Mouse (Mus musculus): ENCODE measurements at regions not wholly inside any gene's neighbourhood (a gene's known extent, or its start where the extent isn't known, plus 50 kb on each side); places are given as distances from the start of the nearest gene placed in this dataset.

DNA sequence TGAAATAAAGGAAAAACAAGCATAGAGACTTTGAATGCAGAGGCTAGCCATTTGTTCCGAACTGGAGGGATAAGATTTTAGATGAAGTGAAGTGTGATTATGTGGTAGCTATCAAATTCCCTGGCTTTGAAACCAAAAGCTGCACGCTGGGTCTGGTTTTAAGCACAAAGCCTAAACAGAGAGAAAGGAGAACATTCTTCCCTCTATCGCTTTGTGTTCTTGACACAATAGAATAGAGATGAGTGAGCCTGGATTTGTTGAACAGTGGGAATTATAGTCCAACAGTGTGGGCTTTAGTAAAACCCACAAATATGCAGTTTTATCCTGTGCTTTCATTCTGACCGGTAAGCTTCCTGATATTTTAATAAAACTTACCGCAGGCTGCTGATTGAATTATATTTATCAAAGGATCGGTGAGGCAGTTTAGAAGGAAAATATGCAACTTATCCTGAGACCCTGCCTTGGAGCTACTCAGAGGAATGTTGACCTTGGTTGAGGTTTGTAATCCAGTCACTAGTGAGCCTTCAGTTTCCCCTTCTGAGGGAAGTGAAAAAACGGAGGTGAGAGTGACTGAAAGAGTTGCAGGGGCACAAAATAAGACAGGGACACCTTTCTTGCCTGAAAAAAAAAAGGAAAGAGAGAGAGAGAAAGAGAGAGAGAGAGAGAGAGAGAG, 481.7 kb upstream of the Tenm4 start:
- Histone ChIP-seq H3K4me2 (replicated peaks) (peak overlapping the region; percentile 48), H3K4me3 (replicated peaks) (peak overlapping the region; percentile 34), H3K27ac (replicated peaks) (no peak overlapping the region), H3K36me3 (no peaks in the 10 kb centered on the region), H3K9me3 (replicated peaks) (no peaks in the 10 kb centered on the region), H3K9ac (no peak overlapping the region), H3K27me3 (no peaks in the 10 kb centered on the region), H3K4me1 (peaks cover 12% of the 10 kb centered on the region; the same call in 1 of the 2 replicates)
- 8% methylated on average over 7 of the region's 7 CpGs for WGBS
- ATAC-seq (ENCODE audit: insufficient number of reproducible peaks, low FRiP score, low TSS enrichment, low read depth), result no peak; the same call in 1 of the 2 replicates

DNA sequence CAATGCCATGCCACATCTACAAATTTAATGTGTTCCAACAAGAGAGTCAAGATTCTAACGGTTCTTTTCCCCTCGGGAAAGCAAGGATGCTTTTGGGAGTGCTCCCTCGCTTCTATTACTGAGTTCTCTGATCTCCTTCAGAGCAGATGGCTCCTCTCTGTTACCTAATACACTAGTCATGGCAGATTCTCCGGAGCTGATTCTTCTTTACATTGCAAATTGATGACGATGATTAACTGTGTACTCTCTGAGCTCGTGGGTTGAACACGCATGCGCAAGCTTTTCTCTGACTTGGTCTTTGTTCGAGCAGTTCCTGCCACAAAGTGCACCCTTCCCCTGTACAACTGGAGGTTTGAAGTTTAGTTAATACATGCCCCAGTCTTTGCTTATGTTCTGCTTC, 471.5 kb upstream of the Tenm4 start:
- WGBS, result 61% methylated on average over 9 of the region's 9 CpGs
- H3K27me3 ChIP-seq, result no peaks in the 10 kb centered on the region
- H3K36me3 ChIP-seq, result no peaks in the 10 kb centered on the region

DNA sequence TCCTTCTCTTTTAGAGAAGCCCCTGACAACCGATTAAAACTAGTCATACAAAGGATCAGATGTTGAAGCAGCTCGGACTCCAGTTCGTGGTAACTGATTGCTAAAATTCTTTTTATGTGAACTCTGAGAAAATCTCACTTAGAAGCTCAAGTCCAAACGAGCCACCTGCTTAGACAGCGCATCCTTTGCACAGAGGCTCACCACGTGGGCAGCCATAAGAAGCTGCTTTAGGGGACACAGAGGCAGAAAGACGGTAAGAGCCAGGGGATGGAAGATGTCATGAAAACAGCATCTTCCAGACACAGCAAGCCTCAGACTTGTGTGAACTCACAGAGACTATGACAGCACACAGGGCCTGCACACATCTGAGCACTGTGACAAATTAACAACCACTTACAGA, 461.0 kb upstream of the Tenm4 start:
- Histone ChIP-seq H3K9me3 (replicated peaks) (no peaks in the 10 kb centered on the region), H3K4me2 (replicated peaks) (no peak overlapping the region), H3K9ac (no peak overlapping the region), H3K4me3 (replicated peaks) (no peak overlapping the region), H3K36me3 (no peaks in the 10 kb centered on the region), H3K27ac (replicated peaks) (no peak overlapping the region), H3K4me1 (no peaks in the 10 kb centered on the region), H3K27me3 (no peaks in the 10 kb centered on the region)
- WGBS, result 64% methylated on average over 7 of the region's 7 CpGs
- no peak for ATAC-seq (ENCODE audit: insufficient number of reproducible peaks, low FRiP score, low TSS enrichment, low read depth)

More for the DNA sequence above, 471.5 kb upstream of the Tenm4 start:
- no peak for ATAC-seq (ENCODE audit: insufficient number of reproducible peaks, low FRiP score, low TSS enrichment, low read depth)
- Histone ChIP-seq H3K27ac (replicated peaks) (no peak overlapping the region), H3K9ac (no peak overlapping the region), H3K4me3 (replicated peaks) (no peak overlapping the region), H3K9me3 (replicated peaks) (no peaks in the 10 kb centered on the region), H3K4me1 (no peaks in the 10 kb centered on the region), H3K4me2 (replicated peaks) (no peak overlapping the region)

DNA sequence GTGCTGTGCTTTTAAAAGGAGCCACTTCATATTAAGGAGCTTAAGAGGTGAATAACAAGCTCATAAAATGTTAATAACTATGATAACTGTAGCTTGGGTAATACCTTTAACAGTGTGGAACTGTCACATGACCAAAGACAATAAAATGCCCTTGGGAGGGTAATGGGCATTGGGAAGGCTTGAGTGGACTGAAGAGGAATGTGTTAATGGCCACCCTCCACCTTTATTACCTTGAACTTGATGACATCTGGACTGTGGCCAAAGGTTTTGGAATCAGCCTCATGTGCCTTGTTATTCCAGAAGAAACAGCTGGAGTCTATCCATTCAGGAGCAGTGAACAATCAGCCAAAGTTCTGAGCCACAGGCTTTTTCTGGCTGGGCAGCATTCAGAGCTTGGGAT, 451.0 kb upstream of the Tenm4 start:
- Histone ChIP-seq H3K4me2 (replicated peaks) (no peak overlapping the region), H3K36me3 (no peaks in the 10 kb centered on the region), H3K27me3 (no peaks in the 10 kb centered on the region), H3K9ac (no peak overlapping the region), H3K9me3 (replicated peaks) (no peaks in the 10 kb centered on the region), H3K4me1 (no peaks in the 10 kb centered on the region), H3K27ac (replicated peaks) (no peak overlapping the region), H3K4me3 (replicated peaks) (no peak overlapping the region)
- ATAC-seq (ENCODE audit: insufficient number of reproducible peaks, low FRiP score, low TSS enrichment, low read depth), result no peak

DNA sequence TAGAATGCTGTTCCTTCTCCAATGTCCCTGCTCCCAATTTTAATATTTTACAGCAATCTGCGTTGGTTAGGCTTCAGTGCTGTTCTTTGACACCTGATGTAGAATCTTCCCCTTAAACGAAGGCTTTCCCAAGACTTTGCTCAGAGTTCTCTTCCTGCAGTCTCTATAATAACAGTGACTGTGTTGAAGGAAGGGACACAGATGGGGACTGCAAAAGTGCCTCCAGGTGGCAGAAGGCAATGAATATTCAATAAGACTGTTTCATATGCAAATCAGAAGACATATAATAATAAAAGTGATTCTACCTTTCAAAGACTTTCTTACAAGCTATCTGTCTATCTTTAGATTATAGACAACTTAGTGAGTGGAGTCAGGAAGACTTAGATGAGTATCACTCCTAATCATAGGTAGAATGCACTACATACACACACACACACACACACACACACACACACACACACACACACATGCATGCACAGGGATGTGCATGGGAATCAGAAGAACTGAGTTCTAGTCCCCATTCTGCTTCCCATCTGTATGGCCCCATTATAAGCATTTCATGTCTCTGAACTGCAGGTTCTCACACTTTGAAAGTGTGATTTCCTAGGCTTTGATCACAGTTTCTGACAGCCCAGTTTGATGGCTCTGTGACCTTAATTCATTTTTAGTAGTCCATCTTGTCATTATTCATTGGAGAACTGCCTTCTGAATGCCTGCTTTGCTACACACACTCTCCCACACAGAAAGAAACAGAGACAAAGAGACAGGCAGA, 445.1 kb upstream of the Tenm4 start:
- Histone ChIP-seq H3K4me3 (replicated peaks) (no peak overlapping the region), H3K27ac (replicated peaks) (no peak overlapping the region), H3K9me3 (replicated peaks) (no peaks in the 10 kb centered on the region), H3K4me2 (replicated peaks) (no peak overlapping the region), H3K27me3 (no peaks in the 10 kb centered on the region), H3K4me1 (no peaks in the 10 kb centered on the region), H3K9ac (no peak overlapping the region), H3K36me3 (no peaks in the 10 kb centered on the region)
- 77% methylated on average over 2 of the region's 2 CpGs for WGBS
- no peak for ATAC-seq (ENCODE audit: insufficient number of reproducible peaks, low FRiP score, low TSS enrichment, low read depth)

DNA sequence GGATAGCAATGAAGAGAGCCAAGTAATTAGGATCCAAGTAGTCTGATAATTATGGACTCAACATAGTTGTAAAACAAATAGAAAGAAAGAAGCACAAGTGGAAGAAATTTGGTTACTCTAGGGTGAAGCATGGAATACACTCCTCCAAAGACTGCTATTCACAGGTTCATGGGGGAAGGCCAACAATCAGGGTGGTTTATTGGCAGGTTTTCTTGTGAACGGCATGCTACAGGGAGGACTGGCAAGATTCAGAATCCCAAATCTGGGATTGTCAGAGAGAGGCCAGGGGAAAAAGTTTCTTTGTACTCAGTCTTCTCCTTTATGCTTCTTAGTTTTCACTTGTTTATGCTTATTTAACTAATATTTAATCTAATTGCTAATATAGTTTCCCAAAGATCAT, 437.2 kb upstream of the Tenm4 start:
- no peak overlapping the region for H3K27ac ChIP-seq (replicated peaks)
- H3K9me3 ChIP-seq (replicated peaks), result no peaks in the 10 kb centered on the region
- 56% methylated on average over 1 of the region's 1 CpGs for WGBS
- H3K9ac ChIP-seq, result no peak overlapping the region
- no peaks in the 10 kb centered on the region for H3K4me1 ChIP-seq
- no peaks in the 10 kb centered on the region for H3K27me3 ChIP-seq
- H3K4me2 ChIP-seq (replicated peaks), result no peak overlapping the region
- no peak overlapping the region for H3K4me3 ChIP-seq (replicated peaks)
- H3K36me3 ChIP-seq, result no peaks in the 10 kb centered on the region
- no peak for ATAC-seq (ENCODE audit: insufficient number of reproducible peaks, low FRiP score, low TSS enrichment, low read depth)

DNA sequence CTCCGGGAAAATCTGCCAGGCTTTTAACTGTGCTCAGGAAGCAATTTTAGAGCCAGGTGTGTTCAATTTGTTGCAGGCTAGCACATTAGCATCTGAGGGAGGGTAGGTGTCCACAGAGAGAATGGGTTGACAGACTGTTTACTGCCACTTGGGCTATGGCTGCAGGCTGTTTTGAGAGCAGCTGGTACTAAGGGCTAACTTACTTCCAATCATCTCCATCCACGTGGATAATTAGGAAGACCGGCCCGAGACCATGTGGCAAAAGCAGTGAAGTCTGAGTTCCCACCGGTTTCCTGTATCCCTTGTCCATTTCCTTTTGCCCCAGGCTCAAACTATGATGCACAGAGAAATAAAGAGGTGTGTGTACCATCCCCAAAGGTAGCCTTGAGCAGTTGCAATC, 436.5 kb upstream of the Tenm4 start:
- Histone ChIP-seq H3K27ac (replicated peaks) (no peak overlapping the region), H3K36me3 (no peaks in the 10 kb centered on the region), H3K27me3 (no peaks in the 10 kb centered on the region), H3K9ac (no peak overlapping the region), H3K4me3 (replicated peaks) (no peak overlapping the region), H3K4me1 (no peaks in the 10 kb centered on the region), H3K9me3 (replicated peaks) (no peaks in the 10 kb centered on the region), H3K4me2 (replicated peaks) (no peak overlapping the region)
- 20% methylated on average over 5 of the region's 5 CpGs for WGBS
- ATAC-seq (ENCODE audit: insufficient number of reproducible peaks, low FRiP score, low TSS enrichment, low read depth), result no peak

DNA sequence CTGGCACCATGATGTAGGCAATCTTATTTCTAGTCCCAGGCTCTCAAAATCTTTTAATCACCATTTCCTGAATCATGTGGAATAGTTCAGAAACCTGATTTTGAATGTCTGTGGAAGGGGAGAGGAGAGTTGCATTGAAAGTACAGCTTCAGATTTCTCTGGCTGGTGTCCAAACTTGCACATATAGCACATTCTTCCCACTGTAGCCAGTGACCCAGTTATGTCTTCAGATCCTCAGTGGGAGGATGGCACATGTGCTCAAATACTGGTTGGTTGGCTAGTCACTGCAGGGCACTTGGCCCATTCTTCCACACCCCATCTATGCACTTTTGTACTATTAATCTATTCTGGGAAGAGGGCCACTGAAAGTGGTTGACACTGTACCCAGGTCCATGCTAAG, 434.3 kb upstream of the Tenm4 start:
- no peak for ATAC-seq (ENCODE audit: insufficient number of reproducible peaks, low FRiP score, low TSS enrichment, low read depth)
- Histone ChIP-seq H3K27ac (replicated peaks) (no peak overlapping the region), H3K4me2 (replicated peaks) (no peak overlapping the region), H3K36me3 (no peaks in the 10 kb centered on the region), H3K9me3 (replicated peaks) (no peaks in the 10 kb centered on the region), H3K4me1 (no peaks in the 10 kb centered on the region), H3K4me3 (replicated peaks) (no peak overlapping the region), H3K27me3 (no peaks in the 10 kb centered on the region), H3K9ac (no peak overlapping the region)

DNA sequence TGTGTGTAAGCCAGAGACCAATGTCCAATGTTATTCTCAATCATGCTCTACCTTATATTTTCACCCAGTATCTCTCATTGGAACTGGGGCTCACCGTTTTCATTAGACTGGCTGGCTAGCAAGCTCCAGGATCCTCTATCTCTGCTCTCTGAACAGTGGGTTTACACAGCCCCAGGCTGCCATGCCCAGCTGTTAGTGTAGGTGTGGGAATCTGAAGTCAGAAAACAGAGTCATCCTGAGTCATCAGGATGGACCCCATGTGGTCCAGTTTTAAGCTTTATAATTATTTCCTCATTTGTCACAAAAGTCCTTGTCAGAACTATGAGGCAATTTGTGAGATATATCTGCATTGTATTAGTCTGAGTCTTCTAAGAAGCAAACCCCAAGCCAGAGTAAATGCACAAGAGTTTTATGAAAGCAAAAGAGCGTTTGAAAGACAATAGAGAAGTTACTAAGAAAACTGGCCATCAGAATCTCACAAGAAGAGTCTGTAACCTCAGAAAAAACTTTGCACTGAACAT, 432.3 kb upstream of the Tenm4 start:
- no peak overlapping the region for H3K27ac ChIP-seq (replicated peaks)
- 71% methylated on average over 2 of the region's 2 CpGs for WGBS
- H3K4me3 ChIP-seq (replicated peaks), result no peak overlapping the region
- H3K27me3 ChIP-seq, result no peaks in the 10 kb centered on the region
- no peaks in the 10 kb centered on the region for H3K4me1 ChIP-seq
- H3K36me3 ChIP-seq, result no peaks in the 10 kb centered on the region
- H3K9me3 ChIP-seq (replicated peaks), result no peaks in the 10 kb centered on the region
- H3K9ac ChIP-seq, result no peak overlapping the region
- no peak overlapping the region for H3K4me2 ChIP-seq (replicated peaks)
- no peak for ATAC-seq (ENCODE audit: insufficient number of reproducible peaks, low FRiP score, low TSS enrichment, low read depth)

DNA sequence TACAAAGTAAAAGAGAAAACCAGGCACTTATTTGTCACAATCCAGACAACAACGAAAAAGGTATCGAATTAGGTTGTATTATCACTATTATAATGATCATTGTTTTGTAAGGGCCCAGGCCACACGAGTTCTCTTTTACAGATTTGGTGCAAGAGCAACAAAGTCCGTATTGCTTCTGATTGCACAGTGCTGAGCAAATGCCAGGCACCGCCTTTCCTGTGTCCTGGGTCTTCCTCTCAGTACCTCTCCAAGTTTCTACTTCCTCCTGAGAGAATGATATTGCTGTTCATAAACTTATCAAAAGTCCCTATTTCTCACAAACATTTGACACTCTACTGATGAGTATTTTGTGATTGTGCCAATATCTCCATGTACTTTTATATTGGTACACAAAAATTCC, 431.3 kb upstream of the Tenm4 start:
- Histone ChIP-seq H3K4me2 (replicated peaks) (no peak overlapping the region), H3K9ac (no peak overlapping the region), H3K4me1 (no peaks in the 10 kb centered on the region), H3K36me3 (no peaks in the 10 kb centered on the region), H3K27me3 (no peaks in the 10 kb centered on the region), H3K4me3 (replicated peaks) (no peak overlapping the region), H3K27ac (replicated peaks) (no peak overlapping the region), H3K9me3 (replicated peaks) (no peaks in the 10 kb centered on the region)
- 82% methylated on average over 5 of the region's 5 CpGs for WGBS
- ATAC-seq (ENCODE audit: insufficient number of reproducible peaks, low FRiP score, low TSS enrichment, low read depth), result no peak

DNA sequence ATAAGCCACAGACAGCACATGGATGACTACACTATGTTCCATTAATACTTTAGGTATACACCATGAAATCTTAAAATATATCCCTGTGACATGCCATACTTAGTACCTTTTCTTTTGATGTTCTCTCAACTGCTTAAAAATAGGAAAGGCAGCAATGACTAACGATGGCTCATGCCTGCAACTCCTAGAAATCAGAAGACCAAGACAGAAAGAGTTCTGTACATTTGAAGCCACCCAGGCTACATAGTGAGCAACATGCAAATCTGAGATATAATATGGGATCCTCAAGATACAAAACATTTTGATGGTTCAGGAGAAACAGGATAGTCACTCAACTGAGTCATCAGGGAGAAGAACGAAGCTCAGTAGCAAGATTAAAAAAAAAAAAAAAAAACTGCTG, 412.7 kb upstream of the Tenm4 start:
- no peak overlapping the region for H3K4me2 ChIP-seq (replicated peaks)
- no peak overlapping the region for H3K4me3 ChIP-seq (replicated peaks)
- H3K27ac ChIP-seq (replicated peaks), result no peak overlapping the region
- ATAC-seq (ENCODE audit: insufficient number of reproducible peaks, low FRiP score, low TSS enrichment, low read depth), result no peak
- WGBS, result 78% methylated on average over 2 of the region's 2 CpGs
- no peaks in the 10 kb centered on the region for H3K36me3 ChIP-seq
- no peaks in the 10 kb centered on the region for H3K4me1 ChIP-seq
- no peaks in the 10 kb centered on the region for H3K9me3 ChIP-seq (replicated peaks)
- H3K9ac ChIP-seq, result no peak overlapping the region
- no peaks in the 10 kb centered on the region for H3K27me3 ChIP-seq

Measured in embryonic facial prominence, embryonic 15.5 days (tissue).